Mouse (Mus musculus) kidney, adult 2 months (tissue): ENCODE data around the gene Ptpru. TPM values are rescaled to one million over a fixed set of nuclear protein-coding genes. Genes with fewer than 3 reads are reported as not detected.

ENCODE experiments used
- DNase-seq: peaks from one replicate; pipeline ENCODE4 v3.0.0; 2021
- H3K27ac ChIP-seq: fragments of 200-500 bp; 2 replicates; pipeline ENCODE4 v1.5.1; 2012; ENCODE audit warnings: low read depth, low read length, control low read depth, inconsistent platforms; ENCODE audit not compliant: insufficient read depth
- H3K27me3 ChIP-seq: fragments of 200-500 bp; replicated peaks from 2 replicates; pipeline ENCODE4 v1.6.1; 2012; ENCODE audit warnings: mild to moderate bottlenecking, moderate library complexity, low read length, inconsistent platforms; ENCODE audit not compliant: control insufficient read depth, insufficient read depth
- H3K36me3 ChIP-seq: fragments of 200-500 bp; 2 replicates; pipeline ENCODE4 v1.6.1; 2012; ENCODE audit warnings: mild to moderate bottlenecking, moderate library complexity, low read length, inconsistent platforms; ENCODE audit not compliant: control insufficient read depth, insufficient read depth
- H3K4me1 ChIP-seq: fragments of 200-500 bp; 2 replicates; pipeline ENCODE4 v1.6.1; 2011; ENCODE audit warnings: low read length; ENCODE audit not compliant: control insufficient read depth, insufficient read depth
- H3K4me3 ChIP-seq: fragments of 200-500 bp; 2 replicates; pipeline ENCODE4 v1.5.1; 2011; ENCODE audit warnings: mild to moderate bottlenecking, low read depth, low read length, control low read depth; ENCODE audit not compliant: insufficient read depth
- CTCF ChIP-seq: fragments of 200-500 bp; conservative IDR thresholded peaks from 2 replicates; pipeline ENCODE4 v1.5.1; 2011; ENCODE audit warnings: low read depth, mild to moderate bottlenecking, control low read depth, low read length, moderate library complexity, mixed read lengths; ENCODE audit not compliant: insufficient read depth, insufficient read length
- POLR2A ChIP-seq: fragments of 200-500 bp; IDR thresholded peaks from one replicate; pipeline ENCODE4 v1.6.1; 2011; ENCODE audit warnings: low read depth, low read length, control low read depth
- WGBS: fragments of 180-500 bp; shearing (Covaris S2); methylation state at CpG from one replicate; pipeline ENCODE4 v1.1.7; 2018; 5-methylcytosine and 5-hydroxymethylcytosine counted together
- polyA plus RNA-seq: library from polyadenylated mRNA; depleted of rRNA; stranded (reverse); fragments of >200 nt; gene quantifications from 2 replicates; pipeline ENCODE4 v1.2.3, GENCODE M21; 2012; rRNA removed

Gene Ptpru
- polyA plus RNA-seq = 19.5 and 22.0 TPM in 2 replicates

- whole genome bisulfite sequencing = under 1% methylated on average over 71 of the region's 72 CpGs
These were observed at the start of gene Ptpru for GRCm38 (mm10) chr4:131837872-131838524. Ptpru (minus strand) TSS chr4:131838288.

GRCm38 (mm10) chr4:131885376-131885775, 47.3 kb upstream of the Ptpru start:
- Histone ChIP-seq H3K36me3 (no peaks in the 10 kb centered on the region), H3K27ac (no peak overlapping the region), H3K4me3 (no peak overlapping the region), H3K4me1 (peaks cover 65% of the 10 kb centered on the region), H3K27me3 (no peaks in the 10 kb centered on the region)
- DNase-seq = peak; percentile 59
- TF ChIP-seq CTCF = no peak
- no peak for TF ChIP-seq POLR2A
- WGBS = 43% methylated on average over 6 of the region's 6 CpGs

More at GRCm38 (mm10) chr4:131837872-131838524, at the start of gene Ptpru:
- Histone ChIP-seq H3K27me3 (no peaks in the 10 kb centered on the region), H3K27ac (peak within 1 kb of the TSS; percentile 59), H3K36me3 (no peaks in the 10 kb centered on the region), H3K4me1 (peaks cover 8% of the 10 kb centered on the region), H3K4me3 (peak within 1 kb of the TSS; percentile 70)
- no peak for TF ChIP-seq POLR2A
- TF ChIP-seq CTCF = peak; percentile 87
- peak; percentile 91 for DNase-seq

- no peak for TF ChIP-seq CTCF
- H3K4me3 ChIP-seq = no peak overlapping the region
- H3K27ac ChIP-seq = peak overlapping the region; percentile 9; the same call in 1 of the 2 replicates
- peak; percentile 57 for DNase-seq
- H3K27me3 ChIP-seq = no peaks in the 10 kb centered on the region
- 38% methylated on average over 6 of the region's 6 CpGs for WGBS
- peaks cover 70% of the 10 kb centered on the region for H3K4me1 ChIP-seq
- no peaks in the 10 kb centered on the region for H3K36me3 ChIP-seq
These were observed 45.5 kb upstream of the Ptpru start for GRCm38 (mm10) chr4:131883571-131883970.

- H3K4me1 ChIP-seq = peaks cover 73% of the 10 kb centered on the region
- no peak overlapping the region for H3K27ac ChIP-seq
- TF ChIP-seq POLR2A (no peak), CTCF (no peak)
- no peaks in the 10 kb centered on the region for H3K36me3 ChIP-seq
- no peak overlapping the region for H3K4me3 ChIP-seq
- 50% methylated on average over 7 of the region's 7 CpGs for WGBS
- DNase-seq = no peak
- H3K27me3 ChIP-seq = no peaks in the 10 kb centered on the region
These were observed 43.2 kb upstream of the Ptpru start for GRCm38 (mm10) chr4:131881306-131881705.

- Histone ChIP-seq H3K4me3 (no peak overlapping the region), H3K36me3 (no peaks in the 10 kb centered on the region), H3K4me1 (peaks cover 72% of the 10 kb centered on the region), H3K27ac (peak overlapping the region; percentile 55), H3K27me3 (no peaks in the 10 kb centered on the region)
- TF ChIP-seq CTCF = no peak
- no peak for TF ChIP-seq POLR2A
- DNase-seq = peak; percentile 52
- 23% methylated on average over 1 of the region's 1 CpGs for WGBS
These were observed 41.6 kb upstream of the Ptpru start for GRCm38 (mm10) chr4:131879692-131880091.

GRCm38 (mm10) chr4:131876836-131877235, 38.7 kb upstream of the Ptpru start:
- H3K4me3 ChIP-seq = no peak overlapping the region
- no peaks in the 10 kb centered on the region for H3K27me3 ChIP-seq
- WGBS = 42% methylated on average over 2 of the region's 2 CpGs
- TF ChIP-seq CTCF (no peak), POLR2A (no peak)
- H3K4me1 ChIP-seq = peaks cover 51% of the 10 kb centered on the region
- DNase-seq = no peak
- peak overlapping the region; percentile 75 for H3K27ac ChIP-seq
- H3K36me3 ChIP-seq = no peaks in the 10 kb centered on the region

- TF ChIP-seq CTCF (no peak), POLR2A (no peak)
- no peak overlapping the region for H3K27ac ChIP-seq
- peaks cover 36% of the 10 kb centered on the region for H3K4me1 ChIP-seq
- no peak for DNase-seq
- no peaks in the 10 kb centered on the region for H3K36me3 ChIP-seq
- 28% methylated on average over 3 of the region's 3 CpGs for WGBS
- no peaks in the 10 kb centered on the region for H3K27me3 ChIP-seq
- peak overlapping the region; percentile 32 for H3K4me3 ChIP-seq
These were observed 37.2 kb upstream of the Ptpru start for GRCm38 (mm10) chr4:131875242-131875641.
